Mouse (Mus musculus): ENCODE measurements around the gene Cldn7. TPM values are rescaled to one million over a fixed set of nuclear protein-coding genes. Genes with fewer than 3 reads are reported as not detected.

The Cldn7 gene
- total and polyA plus RNA-seq, 2 experiments from 2014 or later = 0.18 TPM; not detected in 1

DNA sequence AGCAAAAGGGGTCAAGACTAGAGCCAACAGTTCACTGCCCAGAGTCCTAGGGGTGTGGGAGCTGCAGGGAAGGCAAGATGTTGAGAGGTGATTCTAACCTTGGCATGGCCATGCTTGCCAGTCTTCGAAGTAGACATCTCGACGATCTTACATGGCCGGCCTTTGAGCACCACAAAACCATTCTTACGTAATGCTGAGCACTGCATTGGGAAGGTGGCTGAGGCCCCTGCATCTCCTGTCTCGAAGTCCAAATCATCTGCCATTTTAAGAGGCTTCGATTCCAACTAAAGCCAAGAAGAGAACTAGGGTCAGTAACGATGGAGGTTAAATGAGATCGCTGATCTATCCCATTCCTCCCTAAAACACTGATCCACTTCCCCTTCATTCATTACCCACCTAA, 45.5 kb upstream of the Cldn7 start:
- peak overlapping the region; percentile 79 for H3K4me2 ChIP-seq (ENCODE audit: low read depth, low read length)
- no peaks in the 10 kb centered on the region for H3K9me3 ChIP-seq (ENCODE audit: low read length)
- peaks cover 37% of the 10 kb centered on the region for H3K36me3 ChIP-seq (ENCODE audit: insufficient read depth, low read length)
- H3K27me3 ChIP-seq (ENCODE audit: insufficient read depth, low read length) = no peaks in the 10 kb centered on the region
- WGBS = 80% methylated on average over 9 of the region's 9 CpGs
- DNase-seq (ENCODE audit: low spot score) (no peak), ATAC-seq (no peak)
- no peak overlapping the region for H3K27ac ChIP-seq
- TF ChIP-seq CTCF (IDR thresholded peaks at IDR 0.05; ENCODE audit: low read depth) = no peak
- H3K9ac ChIP-seq (replicated peaks; ENCODE audit: low read length) = peak overlapping the region; percentile 95; the same call in 1 of the 2 replicates
- peak overlapping the region; percentile 85; the same call in 1 of the 2 replicates for H3K4me3 ChIP-seq (ENCODE audit: low read length)
- peaks cover 15% of the 10 kb centered on the region for H3K4me1 ChIP-seq (ENCODE audit: insufficient read depth, low read length)

- Histone ChIP-seq H3K27me3 (ENCODE audit: insufficient read depth, low read length) (no peaks in the 10 kb centered on the region), H3K4me2 (ENCODE audit: low read depth, low read length) (peak overlapping the region; percentile 79), H3K9ac (replicated peaks; ENCODE audit: low read length) (peak overlapping the region; percentile 95), H3K9me3 (ENCODE audit: low read length) (no peaks in the 10 kb centered on the region), H3K4me1 (ENCODE audit: insufficient read depth, low read length) (peaks cover 12% of the 10 kb centered on the region), H3K36me3 (ENCODE audit: insufficient read depth, low read length) (peaks cover 37% of the 10 kb centered on the region), H3K4me3 (ENCODE audit: low read length) (peak overlapping the region; percentile 85), H3K27ac (peak overlapping the region; percentile 96)
- 1% methylated on average over 17 of the region's 17 CpGs for WGBS
- DNase-seq (ENCODE audit: low spot score) (peak; percentile 78), ATAC-seq (no peak)
- no peak for TF ChIP-seq CTCF (IDR thresholded peaks at IDR 0.05; ENCODE audit: low read depth)
Measured at GRCm38 (mm10) chr11:69919661-69920265, 44.8 kb upstream of the Cldn7 start.

GRCm38 (mm10) chr11:69920266-69921031, 44.1 kb upstream of the Cldn7 start:
- no peak for TF ChIP-seq CTCF (IDR thresholded peaks at IDR 0.05; ENCODE audit: low read depth)
- Histone ChIP-seq H3K27ac (peak overlapping the region; percentile 96), H3K9me3 (ENCODE audit: low read length) (no peaks in the 10 kb centered on the region), H3K4me1 (ENCODE audit: insufficient read depth, low read length) (peaks cover 10% of the 10 kb centered on the region), H3K27me3 (ENCODE audit: insufficient read depth, low read length) (no peaks in the 10 kb centered on the region), H3K4me3 (ENCODE audit: low read length) (peak overlapping the region; percentile 85), H3K4me2 (ENCODE audit: low read depth, low read length) (peak overlapping the region; percentile 79), H3K9ac (replicated peaks; ENCODE audit: low read length) (peak overlapping the region; percentile 95), H3K36me3 (ENCODE audit: insufficient read depth, low read length) (peaks cover 31% of the 10 kb centered on the region)
- under 1% methylated on average over 50 of the region's 65 CpGs for WGBS
- ATAC-seq (no peak), DNase-seq (ENCODE audit: low spot score) (peak; percentile 45)

DNA sequence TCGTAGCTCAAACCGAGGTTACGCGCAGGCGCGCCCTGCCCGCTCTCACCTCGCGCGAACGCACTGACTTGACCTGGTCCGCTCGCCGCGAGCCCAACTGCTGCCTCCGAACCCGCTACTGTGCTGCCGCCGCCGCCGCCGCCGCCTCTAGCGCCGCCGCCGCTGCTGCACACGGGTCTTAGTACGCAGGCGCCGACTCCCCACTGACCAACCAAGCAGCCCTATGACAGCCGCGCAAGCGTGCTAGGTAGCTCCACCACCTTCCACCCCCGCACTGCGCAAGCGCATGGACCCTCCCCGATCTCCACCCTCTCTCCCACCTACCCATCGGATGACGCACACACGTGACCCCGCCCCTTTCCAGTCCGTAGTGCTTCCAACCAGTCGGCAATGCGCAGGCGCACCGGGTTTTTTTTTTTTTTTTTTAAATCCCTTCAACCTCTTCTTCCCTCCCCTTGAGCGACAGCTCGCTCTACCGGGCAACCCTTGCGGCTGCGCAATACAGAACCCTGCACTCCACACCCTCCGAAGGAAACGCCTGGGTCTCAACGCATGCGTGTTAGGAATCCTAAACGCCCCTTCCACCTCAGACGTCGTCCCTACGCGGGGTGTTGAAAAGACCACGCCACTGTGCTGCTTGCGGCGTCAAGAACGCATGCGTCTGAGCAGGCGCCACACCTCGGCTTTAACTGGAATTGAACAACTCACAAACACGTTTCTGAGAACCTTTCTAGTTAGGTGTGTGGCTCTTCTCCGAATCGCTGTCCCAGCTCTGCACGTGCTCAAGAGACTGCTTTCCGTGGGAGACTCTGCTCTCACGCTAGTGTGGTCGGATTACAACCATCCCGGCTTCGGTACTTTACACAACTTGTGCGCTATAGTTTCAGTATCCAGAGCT, 43.2 kb upstream of the Cldn7 start, which contains the start of gene Eif5a:
TSS of gene Eif5a (minus strand) at position 845 of the 898 bp plus-strand sequence.
- 0% methylated on average over 78 of the region's 78 CpGs for WGBS
- H3K4me1 ChIP-seq (ENCODE audit: insufficient read depth, low read length) = peaks cover 10% of the 10 kb centered on the region
- no peaks in the 10 kb centered on the region for H3K27me3 ChIP-seq (ENCODE audit: insufficient read depth, low read length)
- TF ChIP-seq CTCF (IDR thresholded peaks at IDR 0.05; ENCODE audit: low read depth) = peak; percentile 86
- peak within 1 kb of the TSS; percentile 96 for H3K27ac ChIP-seq
- H3K9me3 ChIP-seq (ENCODE audit: low read length) = no peaks in the 10 kb centered on the region
- peak within 1 kb of the TSS; percentile 95 for H3K9ac ChIP-seq (replicated peaks; ENCODE audit: low read length)
- ATAC-seq = peak; percentile 97
- H3K4me2 ChIP-seq (ENCODE audit: low read depth, low read length) = peak within 1 kb of the TSS; percentile 79
- H3K36me3 ChIP-seq (ENCODE audit: insufficient read depth, low read length) = peaks cover 24% of the 10 kb centered on the region
- DNase-seq (ENCODE audit: low spot score) = peak; percentile 100
- peak within 1 kb of the TSS; percentile 85 for H3K4me3 ChIP-seq (ENCODE audit: low read length)

DNA sequence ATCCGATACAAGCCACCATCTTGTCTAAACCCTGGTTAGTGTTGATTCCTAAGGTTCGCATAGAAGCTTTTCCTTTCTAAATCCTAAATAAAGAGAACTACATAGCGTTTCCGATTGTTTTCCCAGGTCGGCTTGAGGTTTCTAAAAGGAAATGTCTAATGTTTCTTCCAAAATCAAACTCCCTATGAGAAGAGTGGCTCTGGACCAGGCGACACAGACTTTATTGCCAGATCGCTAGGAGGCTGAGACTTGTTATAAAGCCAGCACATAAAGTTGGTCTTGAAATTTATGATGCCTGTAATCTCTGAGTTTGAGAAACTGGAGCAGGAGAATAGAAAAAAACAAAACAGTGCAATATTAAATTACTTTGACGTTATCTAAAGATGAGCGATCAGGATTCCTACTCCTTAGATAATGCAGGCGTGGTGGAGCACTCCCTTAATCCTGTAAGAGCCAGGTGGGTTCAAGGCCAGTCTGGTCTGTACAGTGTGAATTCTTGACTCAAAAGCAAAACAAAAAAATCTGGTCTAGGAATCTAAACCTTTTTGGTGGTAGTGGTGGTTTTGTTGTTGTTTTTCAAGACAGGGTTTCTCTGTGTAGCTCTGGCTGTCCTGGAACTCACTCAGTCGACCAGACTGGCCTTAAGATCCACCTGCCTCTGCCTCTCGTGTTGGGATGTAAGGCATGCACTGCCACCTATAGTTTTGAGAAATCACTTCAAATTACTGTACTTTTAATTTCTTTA, 42.4 kb upstream of the Cldn7 start:
- peak overlapping the region; percentile 63 for H3K4me2 ChIP-seq (ENCODE audit: low read depth, low read length)
- 4% methylated on average over 12 of the region's 12 CpGs for WGBS
- peak overlapping the region; percentile 87 for H3K27ac ChIP-seq
- ATAC-seq = no peak
- no peaks in the 10 kb centered on the region for H3K27me3 ChIP-seq (ENCODE audit: insufficient read depth, low read length)
- TF ChIP-seq CTCF (IDR thresholded peaks at IDR 0.05; ENCODE audit: low read depth) = peak; percentile 25
- peaks cover 17% of the 10 kb centered on the region for H3K36me3 ChIP-seq (ENCODE audit: insufficient read depth, low read length)
- no peak for DNase-seq (ENCODE audit: low spot score)
- H3K4me3 ChIP-seq (ENCODE audit: low read length) = peak overlapping the region; percentile 85
- H3K9ac ChIP-seq (replicated peaks; ENCODE audit: low read length) = peak overlapping the region; percentile 53
- no peaks in the 10 kb centered on the region for H3K9me3 ChIP-seq (ENCODE audit: low read length)
- peaks cover 10% of the 10 kb centered on the region for H3K4me1 ChIP-seq (ENCODE audit: insufficient read depth, low read length)

GRCm38 (mm10) chr11:69922796-69923195, 41.8 kb upstream of the Cldn7 start:
- H3K27me3 ChIP-seq (ENCODE audit: insufficient read depth, low read length) = no peaks in the 10 kb centered on the region
- DNase-seq (ENCODE audit: low spot score) = no peak
- H3K4me3 ChIP-seq (ENCODE audit: low read length) = no peak overlapping the region
- peaks cover 10% of the 10 kb centered on the region for H3K4me1 ChIP-seq (ENCODE audit: insufficient read depth, low read length)
- TF ChIP-seq CTCF (IDR thresholded peaks at IDR 0.05; ENCODE audit: low read depth) = no peak
- no peak overlapping the region for H3K27ac ChIP-seq
- ATAC-seq = no peak
- H3K36me3 ChIP-seq (ENCODE audit: insufficient read depth, low read length) = peaks cover 11% of the 10 kb centered on the region
- H3K4me2 ChIP-seq (ENCODE audit: low read depth, low read length) = peak overlapping the region; percentile 63; the same call in 1 of the 2 replicates
- no peak overlapping the region for H3K9ac ChIP-seq (replicated peaks; ENCODE audit: low read length)
- 63% methylated on average over 3 of the region's 3 CpGs for WGBS
- no peaks in the 10 kb centered on the region for H3K9me3 ChIP-seq (ENCODE audit: low read length)
